Mouse (Mus musculus) MEL (cell line): ENCODE results near the gene Cyth4. TPM values are rescaled to one million over a fixed set of nuclear protein-coding genes. Genes with fewer than 3 reads are reported as not detected.

ENCODE experiments used
- DNase-seq: peaks from one replicate; pipeline ENCODE4 v3.0.0; 2011; ENCODE audit warnings: low read depth, low spot score
- H3K27ac ChIP-seq: 2 replicates; pipeline ENCODE4 v1.5.1; 2012; ENCODE audit warnings: low read depth, mild to moderate bottlenecking, control low read depth, low read length, moderate library complexity; ENCODE audit not compliant: control insufficient read depth
- H3K27me3 ChIP-seq, 2 experiments: fragments of 150-350 bp in 1 of 2; sonication (generic) in 1 of 2; 2 replicates each; pipeline ENCODE4 v1.6.1; 2012; ENCODE audit warnings: low read length in 2 of 2, mild to moderate bottlenecking in 2 of 2, improper control_type of control experiment in 1 of 2, moderate library complexity in 1 of 2; ENCODE audit not compliant: insufficient read depth in 2 of 2, control insufficient read depth in 1 of 2
- H3K36me3 ChIP-seq, 2 experiments: 2 replicates each; pipeline ENCODE4 v1.6.1; 2012 to 2014; ENCODE audit warnings: low read length in 2 of 2, improper control_type of control experiment in 1 of 2, inconsistent platforms in 1 of 2, mild to moderate bottlenecking in 1 of 2; ENCODE audit not compliant: insufficient read depth in 2 of 2, control insufficient read depth in 1 of 2
- H3K4me1 ChIP-seq, 2 experiments: fragments of 150-350 bp in 1 of 2; sonication (generic) in 1 of 2; 2 replicates each; pipeline ENCODE4 v1.6.1; 2012; ENCODE audit warnings: low read length in 2 of 2, improper control_type of control experiment in 1 of 2, mild to moderate bottlenecking in 1 of 2; ENCODE audit not compliant: insufficient read depth in 2 of 2, control insufficient read depth in 1 of 2
- H3K4me3 ChIP-seq, 2 experiments: fragments of 150-350 bp in 1 of 2; sonication (generic) in 1 of 2; 2 replicates each; pipeline ENCODE4 v1.5.1; 2012; ENCODE audit warnings: low read depth in 2 of 2, low read length in 2 of 2, mild to moderate bottlenecking in 2 of 2, moderate library complexity in 2 of 2, control low read depth in 1 of 2, improper control_type of control experiment in 1 of 2; ENCODE audit not compliant: control insufficient read depth in 1 of 2, insufficient read depth in 1 of 2
- H3K79me2 ChIP-seq: 2 replicates; pipeline ENCODE4 v1.6.1; 2012; ENCODE audit warnings: mild to moderate bottlenecking, low read length, moderate library complexity; ENCODE audit not compliant: control insufficient read depth, poor library complexity, insufficient read depth
- H3K9ac ChIP-seq: 2 replicates; pipeline ENCODE4 v1.6.1; 2012; ENCODE audit warnings: low read depth, mild to moderate bottlenecking, control low read depth, low read length, moderate library complexity; ENCODE audit not compliant: control insufficient read depth, poor library complexity, severe bottlenecking
- H3K9me3 ChIP-seq: fragments of 150-350 bp; sonication (generic); replicated peaks from 2 replicates; pipeline ENCODE4 v1.6.1; 2012; ENCODE audit warnings: mild to moderate bottlenecking, low read length, improper control_type of control experiment, moderate library complexity; ENCODE audit not compliant: insufficient read depth
- CHD1 ChIP-seq: IDR thresholded peaks from 2 replicates; pipeline ENCODE4 v1.6.1; 2012; ENCODE audit warnings: low read depth, mild to moderate bottlenecking, inconsistent platforms, low read length, improper control_type of control experiment
- CHD2 ChIP-seq: IDR thresholded peaks from 2 replicates; pipeline ENCODE4 v1.6.1; 2011; ENCODE audit warnings: low read length, improper control_type of control experiment
- CTCF ChIP-seq, 3 experiments: IDR thresholded peaks in 2 of 3; conservative IDR thresholded peaks in 1 of 3; 2 replicates each; pipeline ENCODE4 v1.5.1; 2011 to 2012; ENCODE audit warnings: low read length in 3 of 3, low read depth in 2 of 3, mild to moderate bottlenecking in 2 of 3, improper control_type of control experiment in 1 of 3, inconsistent platforms in 1 of 3, mixed read lengths in 1 of 3, moderate library complexity in 1 of 3; ENCODE audit not compliant: control insufficient read depth in 1 of 3, insufficient read depth in 1 of 3, poor library complexity in 1 of 3, severe bottlenecking in 1 of 3
- ELF1 ChIP-seq: IDR thresholded peaks from 2 replicates; pipeline ENCODE4 v1.6.1; 2014; ENCODE audit warnings: low read depth, mild to moderate bottlenecking, inconsistent platforms, low read length, improper control_type of control experiment, moderate library complexity
- GATA1 ChIP-seq: IDR thresholded peaks from 2 replicates; pipeline ENCODE4 v1.6.1; 2011; ENCODE audit warnings: low read depth, low read length, improper control_type of control experiment
- JUND ChIP-seq: IDR thresholded peaks from 2 replicates; pipeline ENCODE4 v1.6.1; 2011; ENCODE audit warnings: low read depth, mild to moderate bottlenecking, improper control_type of control experiment, low read length
- KAT2A ChIP-seq: conservative IDR thresholded peaks from 2 replicates; pipeline ENCODE4 v1.6.1; 2012; ENCODE audit warnings: low read depth, low read length, improper control_type of control experiment, inconsistent platforms
- MAZ ChIP-seq: IDR thresholded peaks from 2 replicates; pipeline ENCODE4 v1.6.1; 2012; ENCODE audit warnings: low read depth, mild to moderate bottlenecking, inconsistent platforms, low read length, improper control_type of control experiment
- MEF2A ChIP-seq: IDR thresholded peaks from 2 replicates; pipeline ENCODE4 v1.6.1; 2014; ENCODE audit warnings: low read depth, mild to moderate bottlenecking, inconsistent platforms, low read length, improper control_type of control experiment; ENCODE audit not compliant: poor library complexity, insufficient replicate concordance, severe bottlenecking; ENCODE audit errors: extremely low read depth
- NRF1 ChIP-seq: IDR thresholded peaks from 2 replicates; pipeline ENCODE4 v1.6.1; 2014; ENCODE audit warnings: low read depth, mild to moderate bottlenecking, inconsistent platforms, low read length, improper control_type of control experiment, moderate library complexity; ENCODE audit not compliant: poor library complexity, insufficient read depth, severe bottlenecking
- POLR2AphosphoS2 ChIP-seq: IDR thresholded peaks from 2 replicates; pipeline ENCODE4 v1.6.1; 2011; ENCODE audit warnings: low read length, improper control_type of control experiment
- POLR2AphosphoS5 ChIP-seq: IDR thresholded peaks from 2 replicates; pipeline ENCODE4 v1.6.1; 2012; ENCODE audit warnings: low read depth, borderline replicate concordance, mild to moderate bottlenecking, inconsistent platforms, low read length, moderate library complexity, mixed read lengths
- RAD21 ChIP-seq: IDR thresholded peaks from 2 replicates; pipeline ENCODE4 v1.6.1; 2011; ENCODE audit warnings: mild to moderate bottlenecking, low read depth, low read length, improper control_type of control experiment
- SIN3A ChIP-seq: IDR thresholded peaks from 2 replicates; pipeline ENCODE4 v1.6.1; 2012; ENCODE audit warnings: low read length, improper control_type of control experiment, inconsistent platforms
- TAL1 ChIP-seq: IDR thresholded peaks from 2 replicates; pipeline ENCODE4 v1.6.1; 2012; ENCODE audit warnings: mild to moderate bottlenecking, inconsistent platforms, low read length, moderate library complexity, mixed read lengths
- USF1 ChIP-seq: IDR thresholded peaks from 2 replicates; pipeline ENCODE4 v1.6.1; 2014; ENCODE audit warnings: low read depth, mild to moderate bottlenecking, inconsistent platforms, low read length, improper control_type of control experiment, moderate library complexity
- USF2 ChIP-seq, 2 experiments: IDR thresholded peaks; 2 replicates each; pipeline ENCODE4 v1.6.1; 2011 to 2012; ENCODE audit warnings: improper control_type of control experiment in 2 of 2, low read length in 2 of 2, borderline replicate concordance in 1 of 2, inconsistent platforms in 1 of 2, low read depth in 1 of 2, mild to moderate bottlenecking in 1 of 2; ENCODE audit not compliant: insufficient read depth in 1 of 2
- ZC3H11A ChIP-seq: IDR thresholded peaks from 2 replicates; pipeline ENCODE4 v1.6.1; 2012; ENCODE audit warnings: low read depth, mild to moderate bottlenecking, inconsistent platforms, low read length, improper control_type of control experiment
- ZNF384 ChIP-seq: IDR thresholded peaks from 2 replicates; pipeline ENCODE4 v1.6.1; 2012; ENCODE audit warnings: low read depth, mild to moderate bottlenecking, inconsistent platforms, low read length, improper control_type of control experiment
- polyA plus RNA-seq, 2 experiments: library from polyadenylated mRNA; stranded (reverse) in 1 of 2; unstranded in 1 of 2; fragments of >175 nt in 1 of 2; fragments of >200 nt in 1 of 2; gene quantifications; 2 replicates each; pipeline versions ENCODE4 v1.2.1 to v1.2.4; 2012; ENCODE audit warnings: low replicate concordance in 2 of 2, low read depth in 1 of 2; ENCODE audit not compliant: insufficient read length in 2 of 2, insufficient read depth in 1 of 2, missing spikeins in 1 of 2
- total RNA-seq: library from RNA; depleted of rRNA; stranded (reverse); fragments of 300-350 nt; gene quantifications from 2 replicates; pipeline ENCODE4 v1.2.3, GENCODE M21; 2012

Cyth4 gene
- total and polyA plus RNA-seq, 3 experiments = 8.7 to 23.5 TPM; not detected in 1

GRCm38 (mm10) chr15:78614536-78614935, 17.7 kb downstream of the Cyth4 start:
- no peaks in the 10 kb centered on the region for H3K36me3 ChIP-seq
- no peaks in the 10 kb centered on the region for H3K9me3 ChIP-seq
- H3K4me1 ChIP-seq = no peaks in the 10 kb centered on the region
- no peak overlapping the region for H3K9ac ChIP-seq
- no peak overlapping the region for H3K4me3 ChIP-seq
- no peaks in the 10 kb centered on the region for H3K27me3 ChIP-seq
- no peaks in the 10 kb centered on the region for H3K79me2 ChIP-seq
- no peak for TF ChIP-seq GATA1
- no peak for TF ChIP-seq ZNF384
- TF ChIP-seq CHD2 = no peak
- no peak for TF ChIP-seq USF2 (IDR thresholded peaks at IDR 0.05; ENCODE audit: borderline replicate concordance in 1 of 2, insufficient read depth in 1 of 2, low read depth in 1 of 2, low read length in 2 of 2)
- TF ChIP-seq JUND = no peak
- TF ChIP-seq, all 39 proteins: peak for 0
- H3K27ac ChIP-seq = no peak overlapping the region
- no peak for DNase-seq

- no peak overlapping the region for H3K4me3 ChIP-seq
- H3K27me3 ChIP-seq = no peaks in the 10 kb centered on the region
- TF ChIP-seq POLR2AphosphoS2 (no peak), SIN3A (no peak), NRF1 (no peak), RAD21 (no peak), MEF2A (no peak), KAT2A (no peak), ELF1 (no peak), MAZ (no peak), GATA1 (no peak), ZC3H11A (no peak), POLR2AphosphoS5 (no peak), USF1 (no peak), CTCF (IDR thresholded peaks at IDR 0.05 in 2 of 3, conservative IDR thresholded peaks at IDR 0.05 in 1 of 3; ENCODE audit: control insufficient read depth in 1 of 3, insufficient read depth in 1 of 3, low read depth in 2 of 3, low read length in 3 of 3, poor library complexity in 1 of 3, severe bottlenecking in 1 of 3) (no peak), CHD1 (no peak), CHD2 (no peak), TAL1 (no peak)
- no peaks in the 10 kb centered on the region for H3K4me1 ChIP-seq
- no peaks in the 10 kb centered on the region for H3K9me3 ChIP-seq
- H3K9ac ChIP-seq = no peak overlapping the region
- DNase-seq = no peak
- no peaks in the 10 kb centered on the region for H3K36me3 ChIP-seq
- H3K27ac ChIP-seq = no peak overlapping the region
- H3K79me2 ChIP-seq = no peaks in the 10 kb centered on the region
Observed at GRCm38 (mm10) chr15:78616973-78617372, 20.1 kb downstream of the Cyth4 start.
